In the genomic region with DNA sequence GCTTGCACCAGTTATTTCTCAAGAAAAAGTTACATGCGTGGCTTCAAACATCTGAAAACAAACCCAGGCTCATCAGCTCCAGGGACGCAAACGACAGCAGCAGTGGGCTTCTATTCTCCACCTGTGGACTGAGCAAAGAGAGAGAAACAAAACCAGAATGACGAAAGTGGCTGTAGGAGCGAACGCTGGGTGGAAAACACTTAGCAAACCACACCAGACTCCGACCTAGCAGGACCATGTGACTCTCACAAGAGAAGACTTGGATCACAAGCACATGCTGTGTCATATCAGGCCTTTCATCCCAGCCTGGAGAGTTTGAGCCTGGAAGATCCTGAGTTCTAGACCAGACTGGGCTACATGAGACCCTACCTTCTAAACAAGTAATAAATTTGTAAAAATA, we compare ENCODE assay signal across 9 mouse cellular contexts. TPM values are rescaled to one million over a fixed set of nuclear protein-coding genes. Genes with fewer than 3 reads are reported as not detected.
DNase-seq lines count a peak whose midpoint lies in the region; ATAC-seq and TF ChIP-seq lines count a peak whose summit lies in the region.
"Had no signal": no experiment of that assay in that cellular context is flagged by ENCODE, and none has a peak within 500 bp of the region (broad histone marks: within the 10 kb centered on the region; RNA-seq: fewer than 3 reads in every experiment).

No protein-coding gene starts in this region.

- H3K27ac ChIP-seq in heart, embryonic 13.5 days (replicated peaks) = peak overlapping the region; percentile 99
- H3K27ac ChIP-seq in lung, postnatal 0 days (ENCODE audit: low read length) = 0 out of 2 replicates have a peak overlapping the region, but pooled peaks have one; percentile 92
- H3K27ac ChIP-seq in forebrain, embryonic 15.5 days (replicated peaks) = 0 out of 2 replicates have a peak overlapping the region, but pooled peaks have one; percentile 4
- H3K27ac ChIP-seq in neural tube, embryonic 15.5 days (replicated peaks) = peak overlapping the region; percentile 81; the same call in 1 of the 2 replicates

- H3K4me1 ChIP-seq in heart, embryonic 13.5 days = peaks cover 67% of the 10 kb centered on the region
- peaks cover 14% of the 10 kb centered on the region for H3K4me1 ChIP-seq in lung, postnatal 0 days (ENCODE audit: insufficient read depth, low read depth, low read length)
- peaks cover 26% of the 10 kb centered on the region for H3K4me1 ChIP-seq in forebrain, embryonic 15.5 days
- H3K4me1 ChIP-seq in neural tube, embryonic 15.5 days = peaks cover 11% of the 10 kb centered on the region

- no peaks in the 10 kb centered on the region for H3K27me3 ChIP-seq in heart, embryonic 13.5 days (replicated peaks)
- H3K27me3 ChIP-seq in lung, postnatal 0 days (replicated peaks; ENCODE audit: insufficient read depth, low read length) = no peaks in the 10 kb centered on the region
- H3K27me3 ChIP-seq in forebrain, embryonic 15.5 days = no peaks in the 10 kb centered on the region
- H3K27me3 ChIP-seq in neural tube, embryonic 15.5 days (replicated peaks) = no peaks in the 10 kb centered on the region

- no peaks in the 10 kb centered on the region for H3K9me3 ChIP-seq in heart, embryonic 13.5 days
- no peaks in the 10 kb centered on the region for H3K9me3 ChIP-seq in lung, postnatal 0 days (ENCODE audit: low read length)
- no peaks in the 10 kb centered on the region for H3K9me3 ChIP-seq in forebrain, embryonic 15.5 days
- no peaks in the 10 kb centered on the region for H3K9me3 ChIP-seq in neural tube, embryonic 15.5 days (replicated peaks)

- intact Hi-C loops in heart, postnatal 36 days (cut with DNase I) = no loop called here

- no peak overlapping the region for H3K4me3 ChIP-seq in heart, embryonic 13.5 days
- no peak overlapping the region for H3K4me3 ChIP-seq in lung, postnatal 0 days (ENCODE audit: low read depth, low read length)
- H3K4me3 ChIP-seq in forebrain, embryonic 15.5 days = no peak overlapping the region
- no peak overlapping the region for H3K4me3 ChIP-seq in neural tube, embryonic 15.5 days (replicated peaks)

- no peak for DNase-seq in heart, postnatal 36 days
- DNase-seq in lung, postnatal 0 days (ENCODE audit: low spot score) = no peak
- DNase-seq in lung, postnatal 4 days = no peak
- no peak for DNase-seq in Muller cell, postnatal 12 days (ENCODE audit: inconsistent ontology term)
- DNase-seq: layer of hippocampus, postnatal 36 days had no signal

- TF ChIP-seq EP300 in lung, postnatal 0 days (IDR thresholded peaks at IDR 0.05) = no peak

- TF ChIP-seq CTCF in lung, postnatal 0 days (IDR thresholded peaks at IDR 0.05) = no peak

- ATAC-seq in heart, embryonic 13.5 days (ENCODE audit: extremely low read depth, insufficient number of reproducible peaks, low FRiP score, low TSS enrichment) = no peak
- peak; percentile 14; the same call in 1 of the 2 replicates for ATAC-seq in lung, postnatal 0 days
- ATAC-seq in forebrain, embryonic 15.5 days (replicated peaks) = no peak
- no peak for ATAC-seq in neural tube, embryonic 15.5 days (ENCODE audit: low FRiP score)
- no peak for ATAC-seq in frontal cortex, adult (ENCODE audit: low TSS enrichment)

- no peaks in the 10 kb centered on the region for H3K36me3 ChIP-seq in heart, embryonic 13.5 days
- no peaks in the 10 kb centered on the region for H3K36me3 ChIP-seq in lung, postnatal 0 days (ENCODE audit: insufficient read depth, low read length)
- no peaks in the 10 kb centered on the region for H3K36me3 ChIP-seq in forebrain, embryonic 15.5 days
- no peaks in the 10 kb centered on the region for H3K36me3 ChIP-seq in neural tube, embryonic 15.5 days

- WGBS in heart, embryonic 13.5 days = 67% methylated on average over 7 of the region's 7 CpGs
- 60% methylated on average over 7 of the region's 7 CpGs for WGBS in lung, postnatal 0 days
- WGBS in forebrain, embryonic 15.5 days = 71% methylated on average over 7 of the region's 7 CpGs
- WGBS in neural tube, embryonic 15.5 days = 80% methylated on average over 7 of the region's 7 CpGs

- H3K9ac ChIP-seq in heart, embryonic 13.5 days = no peak overlapping the region
- no peak overlapping the region for H3K9ac ChIP-seq in lung, postnatal 0 days (replicated peaks; ENCODE audit: low read depth)
- H3K9ac ChIP-seq in forebrain, embryonic 15.5 days (replicated peaks) = no peak overlapping the region
- no peak overlapping the region for H3K9ac ChIP-seq in neural tube, embryonic 15.5 days (replicated peaks)

- no peak overlapping the region; the same call in 1 of the 2 replicates for H3K4me2 ChIP-seq in heart, embryonic 13.5 days
- no peak overlapping the region for H3K4me2 ChIP-seq in lung, postnatal 0 days (replicated peaks; ENCODE audit: low read depth, low read length)
- H3K4me2 ChIP-seq in forebrain, embryonic 15.5 days (replicated peaks) = no peak overlapping the region
- H3K4me2 ChIP-seq in neural tube, embryonic 15.5 days = no peak overlapping the region

RNA-seq across cellular contexts. Expression of gene Chd2, which starts 41.8 kb away (rescaled TPM):
- polyA plus RNA-seq in heart, embryonic 13.5 days (2015; fragmentation: Nextera tagmentation; extraction: Ambion mirVana) = 31.3 and 34.1 TPM in 2 replicates
- total RNA-seq in heart, postnatal 36 days (2021) = 10 to 100 TPM; 49.0 to 52.1 TPM
- 38.0 and 39.9 TPM in 2 replicates for polyA plus RNA-seq in lung, postnatal 0 days (2015; fragmentation: Nextera tagmentation; extraction: Ambion mirVana)
- polyA plus RNA-seq in forebrain, embryonic 15.5 days (2015; fragmentation: Nextera tagmentation; extraction: Ambion mirVana) = 58.0 and 67.1 TPM in 2 replicates
- 31.2 and 39.3 TPM in 2 replicates for polyA plus RNA-seq in neural tube, embryonic 15.5 days (2015; fragmentation: Nextera tagmentation; extraction: Ambion mirVana)

Comparison
In these comparisons a context has a peak if more than half of its experiments do, and no peak if none do; other contexts are left out.
1. H3K27ac ChIP-seq: peak in every context shown above with its lines; median percentile 99 in heart, embryonic 13.5 days; 92 in lung, postnatal 0 days; 81 in neural tube, embryonic 15.5 days; 4 in forebrain, embryonic 15.5 days.